Mouse (Mus musculus) spleen, postnatal 4 days (tissue): ENCODE data around the gene Zbtb49.

Experiments
- DNase-seq, 2 experiments: peaks; one replicate each; pipeline ENCODE4 v3.0.0; 2022; ENCODE audit warnings: low spot score in 2 of 2

Gene Zbtb49

GRCm38 (mm10) chr5:38220328-38220912, at the start of gene Zbtb49, which contains the start of gene Lyar:
Zbtb49 (minus strand) TSS chr5:38220457.
Lyar (plus strand) TSS chr5:38220470.
- DNase-seq = peak; percentile 93 to 99

GRCm38 (mm10) chr5:38260107-38260682, 39.9 kb upstream of the Zbtb49 start, which contains the start of gene Tmem128:
Tmem128 (plus strand) TSS chr5:38260185.
- DNase-seq = peak; percentile 53 to 83

- peak in 1 of 2 experiments; percentile 26 for DNase-seq
These were observed 39.3 kb upstream of the Zbtb49 start for GRCm38 (mm10) chr5:38259455-38260106.

GRCm38 (mm10) chr5:38258773-38259146, 38.5 kb upstream of the Zbtb49 start:
- peak in 1 of 2 experiments; percentile 52 for DNase-seq

GRCm38 (mm10) chr5:38258034-38258772, 37.9 kb upstream of the Zbtb49 start:
- peak in 1 of 2 experiments; percentile 5 for DNase-seq

GRCm38 (mm10) chr5:38256551-38256950, 36.3 kb upstream of the Zbtb49 start:
- DNase-seq = peak in 1 of 2 experiments; percentile 15

GRCm38 (mm10) chr5:38255644-38256043, 35.4 kb upstream of the Zbtb49 start:
- no peak for DNase-seq

GRCm38 (mm10) chr5:38255195-38255594, 34.9 kb upstream of the Zbtb49 start:
- no peak for DNase-seq

GRCm38 (mm10) chr5:38241966-38242365, 21.7 kb upstream of the Zbtb49 start:
- peak in 1 of 2 experiments; percentile 8 for DNase-seq

- no peak for DNase-seq
These were observed 21.2 kb upstream of the Zbtb49 start for GRCm38 (mm10) chr5:38241473-38241834.

GRCm38 (mm10) chr5:38240727-38241472, 20.6 kb upstream of the Zbtb49 start:
- no peak for DNase-seq

GRCm38 (mm10) chr5:38236627-38237026, 16.4 kb upstream of the Zbtb49 start:
- DNase-seq = peak in 1 of 2 experiments; percentile 52

GRCm38 (mm10) chr5:38235422-38235821, 15.2 kb upstream of the Zbtb49 start:
- peak; percentile 46 to 80 for DNase-seq

- DNase-seq = peak in 1 of 2 experiments; percentile 16
These were observed 418 bp downstream of the Zbtb49 start for GRCm38 (mm10) chr5:38219771-38220307.

- no peak for DNase-seq
These were observed 7.2 kb downstream of the Zbtb49 start for GRCm38 (mm10) chr5:38213009-38213408.

GRCm38 (mm10) chr5:38211691-38212090, 8.6 kb downstream of the Zbtb49 start:
- DNase-seq = peak; percentile 24 to 67

- no peak for DNase-seq
These were observed 11.3 kb downstream of the Zbtb49 start for GRCm38 (mm10) chr5:38208985-38209384.

- DNase-seq = no peak
These were observed 14.9 kb downstream of the Zbtb49 start for GRCm38 (mm10) chr5:38205303-38205726.

GRCm38 (mm10) chr5:38199686-38200085, 20.6 kb downstream of the Zbtb49 start:
- no peak for DNase-seq

- peak; percentile 52 to 84 for DNase-seq
These were observed 22.8 kb downstream of the Zbtb49 start for GRCm38 (mm10) chr5:38197482-38197823.

GRCm38 (mm10) chr5:38196821-38197481, 23.3 kb downstream of the Zbtb49 start:
- DNase-seq = no peak
